Mouse (Mus musculus) MEL (cell line): ENCODE results near the gene B9d2. TPM values are rescaled to one million over a fixed set of nuclear protein-coding genes. Genes with fewer than 3 reads are reported as not detected.
"Not testable (repeated sequence)": the region's sequence is repeated elsewhere in the genome, so short reads cannot be mapped to it uniquely, and the experiment has no call there.

ENCODE experiments used
- DNase-seq: peaks from one replicate; pipeline ENCODE4 v3.0.0; 2011; ENCODE audit warnings: low read depth, low spot score
- H3K27ac ChIP-seq: 2 replicates; pipeline ENCODE4 v1.5.1; 2012; ENCODE audit warnings: low read depth, mild to moderate bottlenecking, control low read depth, low read length, moderate library complexity; ENCODE audit not compliant: control insufficient read depth
- H3K27me3 ChIP-seq, 2 experiments: fragments of 150-350 bp in 1 of 2; sonication (generic) in 1 of 2; 2 replicates each; pipeline ENCODE4 v1.6.1; 2012; ENCODE audit warnings: low read length in 2 of 2, mild to moderate bottlenecking in 2 of 2, improper control_type of control experiment in 1 of 2, moderate library complexity in 1 of 2; ENCODE audit not compliant: insufficient read depth in 2 of 2, control insufficient read depth in 1 of 2
- H3K36me3 ChIP-seq, 2 experiments: 2 replicates each; pipeline ENCODE4 v1.6.1; 2012 to 2014; ENCODE audit warnings: low read length in 2 of 2, improper control_type of control experiment in 1 of 2, inconsistent platforms in 1 of 2, mild to moderate bottlenecking in 1 of 2; ENCODE audit not compliant: insufficient read depth in 2 of 2, control insufficient read depth in 1 of 2
- H3K4me1 ChIP-seq, 2 experiments: fragments of 150-350 bp in 1 of 2; sonication (generic) in 1 of 2; 2 replicates each; pipeline ENCODE4 v1.6.1; 2012; ENCODE audit warnings: low read length in 2 of 2, improper control_type of control experiment in 1 of 2, mild to moderate bottlenecking in 1 of 2; ENCODE audit not compliant: insufficient read depth in 2 of 2, control insufficient read depth in 1 of 2
- H3K4me3 ChIP-seq, 2 experiments: fragments of 150-350 bp in 1 of 2; sonication (generic) in 1 of 2; 2 replicates each; pipeline ENCODE4 v1.5.1; 2012; ENCODE audit warnings: low read depth in 2 of 2, low read length in 2 of 2, mild to moderate bottlenecking in 2 of 2, moderate library complexity in 2 of 2, control low read depth in 1 of 2, improper control_type of control experiment in 1 of 2; ENCODE audit not compliant: control insufficient read depth in 1 of 2, insufficient read depth in 1 of 2
- H3K79me2 ChIP-seq: 2 replicates; pipeline ENCODE4 v1.6.1; 2012; ENCODE audit warnings: mild to moderate bottlenecking, low read length, moderate library complexity; ENCODE audit not compliant: control insufficient read depth, poor library complexity, insufficient read depth
- H3K9ac ChIP-seq: 2 replicates; pipeline ENCODE4 v1.6.1; 2012; ENCODE audit warnings: low read depth, mild to moderate bottlenecking, control low read depth, low read length, moderate library complexity; ENCODE audit not compliant: control insufficient read depth, poor library complexity, severe bottlenecking
- H3K9me3 ChIP-seq: fragments of 150-350 bp; sonication (generic); replicated peaks from 2 replicates; pipeline ENCODE4 v1.6.1; 2012; ENCODE audit warnings: mild to moderate bottlenecking, low read length, improper control_type of control experiment, moderate library complexity; ENCODE audit not compliant: insufficient read depth
- BHLHE40 ChIP-seq: IDR thresholded peaks from 2 replicates; pipeline ENCODE4 v1.6.1; 2012; ENCODE audit warnings: low read depth, mild to moderate bottlenecking, inconsistent platforms, low read length, improper control_type of control experiment, borderline replicate concordance
- CHD1 ChIP-seq: IDR thresholded peaks from 2 replicates; pipeline ENCODE4 v1.6.1; 2012; ENCODE audit warnings: low read depth, mild to moderate bottlenecking, inconsistent platforms, low read length, improper control_type of control experiment
- CHD2 ChIP-seq: IDR thresholded peaks from 2 replicates; pipeline ENCODE4 v1.6.1; 2011; ENCODE audit warnings: low read length, improper control_type of control experiment
- CTCF ChIP-seq, 3 experiments: IDR thresholded peaks in 2 of 3; conservative IDR thresholded peaks in 1 of 3; 2 replicates each; pipeline ENCODE4 v1.5.1; 2011 to 2012; ENCODE audit warnings: low read length in 3 of 3, low read depth in 2 of 3, mild to moderate bottlenecking in 2 of 3, improper control_type of control experiment in 1 of 3, inconsistent platforms in 1 of 3, mixed read lengths in 1 of 3, moderate library complexity in 1 of 3; ENCODE audit not compliant: control insufficient read depth in 1 of 3, insufficient read depth in 1 of 3, poor library complexity in 1 of 3, severe bottlenecking in 1 of 3
- GABPA ChIP-seq: IDR thresholded peaks from 2 replicates; pipeline ENCODE4 v1.6.1; 2012; ENCODE audit warnings: low read depth, mild to moderate bottlenecking, inconsistent platforms, low read length, improper control_type of control experiment, moderate library complexity
- GATA1 ChIP-seq: IDR thresholded peaks from 2 replicates; pipeline ENCODE4 v1.6.1; 2011; ENCODE audit warnings: low read depth, low read length, improper control_type of control experiment
- JUND ChIP-seq: IDR thresholded peaks from 2 replicates; pipeline ENCODE4 v1.6.1; 2011; ENCODE audit warnings: low read depth, mild to moderate bottlenecking, improper control_type of control experiment, low read length
- KAT2A ChIP-seq: conservative IDR thresholded peaks from 2 replicates; pipeline ENCODE4 v1.6.1; 2012; ENCODE audit warnings: low read depth, low read length, improper control_type of control experiment, inconsistent platforms
- MAFK ChIP-seq: IDR thresholded peaks from 2 replicates; pipeline ENCODE4 v1.6.1; 2011; ENCODE audit warnings: low read depth, mild to moderate bottlenecking, low read length, improper control_type of control experiment, borderline replicate concordance
- MAX ChIP-seq: IDR thresholded peaks from 2 replicates; pipeline ENCODE4 v1.6.1; 2011; ENCODE audit warnings: low read length, improper control_type of control experiment
- NELFE ChIP-seq: IDR thresholded peaks from 2 replicates; pipeline ENCODE4 v1.6.1; 2011; ENCODE audit warnings: low read depth, low read length, improper control_type of control experiment
- NRF1 ChIP-seq: IDR thresholded peaks from 2 replicates; pipeline ENCODE4 v1.6.1; 2014; ENCODE audit warnings: low read depth, mild to moderate bottlenecking, inconsistent platforms, low read length, improper control_type of control experiment, moderate library complexity; ENCODE audit not compliant: poor library complexity, insufficient read depth, severe bottlenecking
- POLR2AphosphoS5 ChIP-seq: IDR thresholded peaks from 2 replicates; pipeline ENCODE4 v1.6.1; 2012; ENCODE audit warnings: low read depth, borderline replicate concordance, mild to moderate bottlenecking, inconsistent platforms, low read length, moderate library complexity, mixed read lengths
- TAL1 ChIP-seq: IDR thresholded peaks from 2 replicates; pipeline ENCODE4 v1.6.1; 2012; ENCODE audit warnings: mild to moderate bottlenecking, inconsistent platforms, low read length, moderate library complexity, mixed read lengths
- USF1 ChIP-seq: IDR thresholded peaks from 2 replicates; pipeline ENCODE4 v1.6.1; 2014; ENCODE audit warnings: low read depth, mild to moderate bottlenecking, inconsistent platforms, low read length, improper control_type of control experiment, moderate library complexity
- ZMIZ1 ChIP-seq: IDR thresholded peaks from 2 replicates; pipeline ENCODE4 v1.6.1; 2012; ENCODE audit warnings: low read depth, mild to moderate bottlenecking, inconsistent platforms, low read length, improper control_type of control experiment, moderate library complexity
- polyA plus RNA-seq, 2 experiments: library from polyadenylated mRNA; stranded (reverse) in 1 of 2; unstranded in 1 of 2; fragments of >175 nt in 1 of 2; fragments of >200 nt in 1 of 2; gene quantifications; 2 replicates each; pipeline versions ENCODE4 v1.2.1 to v1.2.4; 2012; ENCODE audit warnings: low replicate concordance in 2 of 2, low read depth in 1 of 2; ENCODE audit not compliant: insufficient read length in 2 of 2, insufficient read depth in 1 of 2, missing spikeins in 1 of 2
- total RNA-seq: library from RNA; depleted of rRNA; stranded (reverse); fragments of 300-350 nt; gene quantifications from 2 replicates; pipeline ENCODE4 v1.2.3, GENCODE M21; 2012

The B9d2 gene
- total and polyA plus RNA-seq, 3 experiments, result 70.4 to 108 TPM; not detected in 1

GRCm38 (mm10) chr7:25720760-25721159, 40.2 kb downstream of the B9d2 start:
- Histone ChIP-seq H3K4me3 (no peak overlapping the region), H3K27me3 (no peaks in the 10 kb centered on the region), H3K9ac (no peak overlapping the region), H3K36me3 (peaks cover 15 to 26% of the 10 kb centered on the region in 2 experiments), H3K79me2 (peaks cover 3% of the 10 kb centered on the region; the same call in 1 of the 2 replicates), H3K4me1 (peaks cover 3 to 19% of the 10 kb centered on the region in 2 experiments; a peak in 3 of 4 replicates), H3K9me3 (no peaks in the 10 kb centered on the region), H3K27ac (no peak overlapping the region)
- TF ChIP-seq MAX (no peak), MAFK (no peak), ZMIZ1 (no peak), CHD2 (no peak), USF1 (no peak), CTCF (IDR thresholded peaks at IDR 0.05 in 2 of 3, conservative IDR thresholded peaks at IDR 0.05 in 1 of 3; ENCODE audit: control insufficient read depth in 1 of 3, insufficient read depth in 1 of 3, low read depth in 2 of 3, low read length in 3 of 3, poor library complexity in 1 of 3, severe bottlenecking in 1 of 3) (no peak), NRF1 (no peak), BHLHE40 (no peak), TAL1 (no peak; the same call in 1 of the 2 replicates), GABPA (no peak), POLR2AphosphoS5 (no peak), KAT2A (no peak), NELFE (no peak), CHD1 (no peak), JUND (no peak)
- DNase-seq, result no peak

- peak overlapping the region; percentile 40 for H3K27ac ChIP-seq
- TF ChIP-seq GATA1, result 0 out of 2 replicates have a peak, but pooled peaks have one; percentile 22
- not testable (repeated sequence) for H3K79me2 ChIP-seq, H3K4me3 ChIP-seq, H3K9ac ChIP-seq, H3K27me3 ChIP-seq, H3K9me3 ChIP-seq
- H3K36me3 ChIP-seq, result peaks cover 20 to 26% of the 10 kb centered on the region in 2 experiments
- H3K4me1 ChIP-seq, result peaks cover 3 to 19% of the 10 kb centered on the region in 2 experiments; a peak in 3 of 4 replicates
- DNase-seq, result peak; percentile 75
Observed at GRCm38 (mm10) chr7:25721776-25722175, 41.2 kb downstream of the B9d2 start.
